Mouse (Mus musculus): Measurements from ENCODE around the gene Srgap3. TPM values are rescaled to one million over a fixed set of nuclear protein-coding genes. Genes with fewer than 3 reads are reported as not detected.
A peak's percentile ranks its signal among the peaks of the same experiment; 100 is the strongest.

Gene Srgap3
- polyA plus RNA-seq, 1 experiment, result 1.6 TPM

DNA sequence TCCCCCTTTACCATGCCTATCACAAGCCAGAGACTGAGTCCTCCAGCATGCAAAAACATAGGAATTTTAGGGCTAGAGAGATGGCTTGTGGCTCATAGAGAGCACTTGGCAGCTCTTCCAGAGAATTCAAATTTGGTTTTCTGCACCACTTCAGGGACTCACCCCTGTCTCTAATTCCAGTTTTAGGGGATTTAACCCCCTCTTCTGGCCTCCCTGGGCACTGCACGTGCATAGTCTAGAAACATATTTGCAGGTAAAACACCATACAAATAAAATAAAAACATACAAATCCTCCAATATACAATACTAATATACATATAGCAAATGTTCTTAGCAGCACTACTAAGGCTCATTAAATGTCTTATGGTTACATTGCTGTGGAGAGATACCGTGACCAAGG is 4.2 kb upstream of the Srgap3 start:
- TF ChIP-seq CTCF (IDR thresholded peaks at IDR 0.05; ENCODE audit: insufficient read depth, low read length) (no peak), POLR2A (IDR thresholded peaks at IDR 0.05; ENCODE audit: borderline replicate concordance, extremely low read depth, low read depth, low read length) (no peak)
- no peaks in the 10 kb centered on the region for H3K4me1 ChIP-seq (ENCODE audit: control insufficient read depth, insufficient read depth, low read length)
- no peak overlapping the region for H3K4me3 ChIP-seq (replicated peaks; ENCODE audit: extremely low read depth, low read depth, low read length)
- no peak for DNase-seq
- 88% methylated on average over 2 of the region's 2 CpGs for WGBS

DNA sequence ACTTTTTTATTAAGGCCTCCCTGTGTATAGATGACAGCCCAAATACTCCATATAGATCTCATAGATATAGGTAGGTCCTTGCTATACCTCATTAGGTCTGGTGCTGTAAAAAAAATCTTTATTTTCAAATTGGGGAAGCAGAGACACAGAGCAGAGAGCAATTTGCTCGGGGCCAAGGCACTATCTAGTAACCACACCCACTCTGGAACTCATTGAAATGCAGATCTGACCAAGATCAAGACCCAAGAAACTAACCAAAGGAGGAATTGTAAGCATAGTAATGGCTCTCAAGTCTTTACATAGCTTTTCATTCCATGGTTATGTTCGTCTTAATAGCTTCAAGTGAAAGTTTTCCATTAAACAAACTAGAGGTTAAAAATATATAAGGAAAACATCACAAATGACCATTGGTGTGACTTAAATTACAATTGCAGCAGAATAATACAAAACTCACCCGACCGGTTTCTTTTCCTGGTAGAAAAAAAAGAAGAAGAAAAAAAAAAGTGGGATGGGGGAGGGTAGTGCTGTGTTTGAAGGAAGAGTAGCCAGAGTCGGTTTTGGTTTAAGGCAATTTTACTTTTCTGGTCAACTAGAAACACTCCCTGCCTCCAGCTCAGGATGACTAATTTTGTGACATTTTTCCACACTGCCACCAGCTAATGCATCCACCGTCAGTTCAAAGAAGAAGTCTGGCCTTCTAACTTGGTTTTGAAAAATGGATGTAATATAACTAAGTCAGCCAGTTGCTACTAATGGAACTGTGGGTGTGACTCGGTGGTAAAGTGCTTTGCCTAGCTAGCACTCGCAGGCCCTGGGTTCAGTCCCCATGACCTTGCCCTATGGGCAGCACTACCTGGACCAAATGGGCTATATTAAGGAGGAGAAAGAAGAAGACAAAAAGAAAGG is 3.4 kb upstream of the Srgap3 start:
- DNase-seq, result no peak
- Histone ChIP-seq H3K4me1 (ENCODE audit: control insufficient read depth, insufficient read depth, low read length) (no peaks in the 10 kb centered on the region), H3K4me3 (replicated peaks; ENCODE audit: extremely low read depth, low read depth, low read length) (no peak overlapping the region)
- WGBS, result 53% methylated on average over 8 of the region's 8 CpGs
- no peak for TF ChIP-seq POLR2A (IDR thresholded peaks at IDR 0.05; ENCODE audit: borderline replicate concordance, extremely low read depth, low read depth, low read length)
- no peak for TF ChIP-seq CTCF (IDR thresholded peaks at IDR 0.05; ENCODE audit: insufficient read depth, low read length)

DNA sequence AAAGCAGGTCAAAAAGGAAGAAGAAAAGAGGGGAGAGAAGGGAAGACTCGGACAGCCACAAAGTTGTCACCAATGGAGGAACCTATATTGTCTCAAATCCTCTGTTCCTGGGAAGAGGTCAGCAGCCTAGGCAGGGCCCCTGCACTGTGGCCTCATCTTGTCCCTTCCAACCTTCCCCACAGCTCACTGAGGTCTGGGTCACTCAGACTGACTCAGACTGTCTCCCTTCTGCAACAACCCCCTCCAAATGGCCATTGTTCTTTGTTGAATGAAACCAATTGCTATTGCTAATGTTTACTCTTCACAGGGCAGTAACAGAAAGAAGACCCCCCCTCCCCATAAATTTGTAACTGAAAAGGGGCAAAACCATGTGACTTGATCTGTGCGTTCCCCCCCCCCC is 2.2 kb upstream of the Srgap3 start:
- Histone ChIP-seq H3K4me1 (ENCODE audit: control insufficient read depth, insufficient read depth, low read length) (no peaks in the 10 kb centered on the region; the same call in 1 of the 2 replicates), H3K4me3 (replicated peaks; ENCODE audit: extremely low read depth, low read depth, low read length) (no peak overlapping the region)
- TF ChIP-seq POLR2A (IDR thresholded peaks at IDR 0.05; ENCODE audit: borderline replicate concordance, extremely low read depth, low read depth, low read length) (no peak), CTCF (IDR thresholded peaks at IDR 0.05; ENCODE audit: insufficient read depth, low read length) (no peak)
- 80% methylated on average over 2 of the region's 2 CpGs for WGBS
- DNase-seq, result no peak

- 81% methylated on average over 2 of the region's 2 CpGs for WGBS
Measured at GRCm38 (mm10) chr6:112948416-112948815, 1.4 kb upstream of the Srgap3 start.

DNA sequence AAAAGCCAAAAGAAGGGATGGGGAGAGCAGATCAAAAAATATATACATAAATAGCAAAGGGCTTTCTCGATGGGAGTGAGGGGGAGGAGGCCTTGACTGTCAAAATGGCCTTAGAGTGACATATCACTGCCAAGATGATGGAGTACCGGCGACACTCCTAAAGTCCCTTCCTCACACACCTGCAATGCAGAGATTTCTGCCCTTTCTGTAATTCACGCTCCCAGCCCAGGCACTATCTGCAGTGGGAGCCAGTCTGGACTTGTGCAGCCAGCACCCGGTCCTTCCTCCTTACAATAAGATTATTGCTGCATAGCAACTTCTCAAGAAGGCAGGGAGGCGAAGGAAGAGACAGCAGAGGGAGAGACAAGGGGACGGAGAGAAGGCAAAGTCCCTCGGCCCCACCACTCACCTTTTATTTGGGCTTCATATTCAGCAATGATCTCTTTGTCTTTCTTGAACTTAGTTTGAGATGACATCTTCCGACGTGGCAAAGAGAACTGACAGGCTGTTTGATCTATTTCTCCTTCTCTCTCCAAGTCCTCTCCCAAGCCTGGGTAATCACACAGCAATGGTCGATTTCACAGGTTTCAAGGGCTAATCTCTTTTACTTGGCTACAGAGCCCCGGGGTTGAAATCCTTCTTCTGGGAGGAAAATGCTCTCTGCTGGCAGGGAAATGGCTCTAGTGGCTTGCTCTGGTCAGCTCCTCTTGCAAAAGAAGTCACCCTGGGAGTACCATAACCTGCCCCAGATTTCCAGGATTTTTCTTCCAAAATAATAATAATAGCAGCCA is 850 bp downstream of the Srgap3 start:
- TF ChIP-seq POLR2A (IDR thresholded peaks at IDR 0.05; ENCODE audit: borderline replicate concordance, extremely low read depth, low read depth, low read length), result no peak
- TF ChIP-seq CTCF (IDR thresholded peaks at IDR 0.05; ENCODE audit: insufficient read depth, low read length), result no peak
- WGBS, result 19% methylated on average over 12 of the region's 12 CpGs
- no peak for DNase-seq
- H3K4me3 ChIP-seq (replicated peaks; ENCODE audit: extremely low read depth, low read depth, low read length), result peak overlapping the region; percentile 67
- H3K4me1 ChIP-seq (ENCODE audit: control insufficient read depth, insufficient read depth, low read length), result no peaks in the 10 kb centered on the region; the same call in 1 of the 2 replicates

More at GRCm38 (mm10) chr6:112948416-112948815, 1.4 kb upstream of the Srgap3 start:
- TF ChIP-seq POLR2A (IDR thresholded peaks at IDR 0.05; ENCODE audit: borderline replicate concordance, extremely low read depth, low read depth, low read length) (no peak), CTCF (IDR thresholded peaks at IDR 0.05; ENCODE audit: insufficient read depth, low read length) (no peak)
- no peaks in the 10 kb centered on the region; the same call in 1 of the 2 replicates for H3K4me1 ChIP-seq (ENCODE audit: control insufficient read depth, insufficient read depth, low read length)
- DNase-seq, result no peak
- no peak overlapping the region for H3K4me3 ChIP-seq (replicated peaks; ENCODE audit: extremely low read depth, low read depth, low read length)

DNA sequence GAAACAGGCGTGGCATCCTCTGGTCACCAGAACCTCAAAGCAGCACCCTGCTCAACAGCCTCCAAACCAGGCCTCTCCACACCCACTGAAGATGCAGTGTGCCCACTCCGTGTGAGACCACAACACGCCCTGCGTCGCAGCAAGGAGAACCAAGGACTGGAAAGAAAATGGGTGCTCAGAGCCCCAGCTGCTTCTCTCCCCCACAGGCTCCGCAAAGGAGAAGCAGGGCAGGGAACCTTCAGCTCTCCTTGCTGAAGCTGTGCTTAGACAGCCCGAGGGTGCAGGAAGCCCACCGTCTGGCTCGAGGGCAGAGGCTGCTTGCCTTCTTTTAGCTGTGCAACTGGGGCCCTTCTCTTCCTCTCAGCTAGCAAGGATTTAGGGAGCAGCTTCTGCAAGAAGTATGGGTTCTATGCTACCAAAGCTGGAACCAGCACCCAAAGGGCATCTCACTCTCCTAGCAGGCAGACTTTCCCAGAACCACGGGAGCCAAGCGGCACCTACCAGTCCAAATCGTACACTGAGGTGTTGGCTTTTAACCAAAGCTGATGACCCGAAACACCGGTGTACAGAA is 1.8 kb downstream of the Srgap3 start:
- Histone ChIP-seq H3K4me1 (ENCODE audit: control insufficient read depth, insufficient read depth, low read length) (no peaks in the 10 kb centered on the region; the same call in 1 of the 2 replicates), H3K4me3 (replicated peaks; ENCODE audit: extremely low read depth, low read depth, low read length) (peak overlapping the region; percentile 10)
- TF ChIP-seq CTCF (IDR thresholded peaks at IDR 0.05; ENCODE audit: insufficient read depth, low read length) (no peak), POLR2A (IDR thresholded peaks at IDR 0.05; ENCODE audit: borderline replicate concordance, extremely low read depth, low read depth, low read length) (no peak)
- DNase-seq, result no peak
- WGBS, result 44% methylated on average over 14 of the region's 14 CpGs

DNA sequence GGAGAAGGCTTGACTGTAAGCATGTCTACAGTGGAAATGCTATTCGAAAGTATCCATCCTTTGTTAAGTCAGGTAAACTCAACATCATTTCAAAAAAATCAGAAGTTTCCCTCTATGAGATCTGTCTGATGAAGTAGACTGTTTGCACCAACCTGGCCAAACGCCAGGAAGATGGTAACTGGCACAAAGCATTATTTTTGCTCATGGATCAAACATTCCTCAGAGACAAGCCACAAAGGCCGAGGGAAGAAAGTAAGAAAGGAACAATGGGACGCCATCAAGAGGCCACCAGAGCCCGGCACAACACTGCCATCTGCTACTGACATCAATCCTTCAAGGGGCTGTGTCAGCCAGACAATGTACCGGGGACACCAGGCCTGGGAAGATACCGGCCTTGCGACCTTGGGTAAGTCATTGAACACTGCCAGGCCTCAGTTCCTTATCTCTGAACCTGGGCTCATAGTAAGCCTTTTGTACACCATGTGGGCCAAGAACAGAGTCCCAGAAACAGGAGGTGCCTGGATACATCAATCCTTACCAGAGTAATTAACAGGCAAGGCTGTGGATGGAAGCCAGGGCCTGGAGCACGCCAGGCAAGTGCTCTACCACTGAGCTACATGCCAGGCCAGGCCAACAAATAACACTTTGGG is 3.3 kb downstream of the Srgap3 start:
- H3K4me1 ChIP-seq (ENCODE audit: control insufficient read depth, insufficient read depth, low read length), result no peaks in the 10 kb centered on the region; the same call in 1 of the 2 replicates
- H3K4me3 ChIP-seq (replicated peaks; ENCODE audit: extremely low read depth, low read depth, low read length), result no peak overlapping the region
- DNase-seq, result no peak
- TF ChIP-seq POLR2A (IDR thresholded peaks at IDR 0.05; ENCODE audit: borderline replicate concordance, extremely low read depth, low read depth, low read length) (no peak), CTCF (IDR thresholded peaks at IDR 0.05; ENCODE audit: insufficient read depth, low read length) (no peak)
- WGBS, result 77% methylated on average over 9 of the region's 9 CpGs

DNA sequence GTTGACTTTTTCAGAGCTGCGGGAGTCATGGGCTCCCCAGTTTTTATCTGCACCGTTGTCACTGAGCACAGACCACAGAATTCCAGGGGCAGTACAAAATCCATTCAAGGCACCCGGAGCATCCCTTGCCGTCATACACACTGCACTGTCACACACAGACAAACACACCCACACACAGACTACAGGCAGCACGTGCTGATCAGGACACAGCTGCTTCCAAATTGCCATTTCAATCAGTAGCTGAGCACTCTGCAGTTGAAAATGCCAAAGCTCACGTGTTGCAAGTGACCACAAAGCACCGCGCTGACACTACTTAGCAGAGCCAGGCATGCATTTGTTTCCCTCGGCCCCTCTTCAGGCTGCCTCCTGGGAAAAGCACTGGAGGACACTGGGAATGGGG is 7.8 kb downstream of the Srgap3 start:
- 86% methylated on average over 9 of the region's 9 CpGs for WGBS

GRCm38 (mm10) chr6:112937791-112938190 is 9.3 kb downstream of the Srgap3 start:
- Histone ChIP-seq H3K4me1 (ENCODE audit: control insufficient read depth, insufficient read depth, low read length) (no peaks in the 10 kb centered on the region), H3K4me3 (replicated peaks; ENCODE audit: extremely low read depth, low read depth, low read length) (no peak overlapping the region)
- no peak for DNase-seq
- TF ChIP-seq CTCF (IDR thresholded peaks at IDR 0.05; ENCODE audit: insufficient read depth, low read length), result no peak
- no peak for TF ChIP-seq POLR2A (IDR thresholded peaks at IDR 0.05; ENCODE audit: borderline replicate concordance, extremely low read depth, low read depth, low read length)
- WGBS, result 92% methylated on average over 2 of the region's 2 CpGs

More for the DNA sequence above, 7.8 kb downstream of the Srgap3 start:
- no peak for DNase-seq
- Histone ChIP-seq H3K4me3 (replicated peaks; ENCODE audit: extremely low read depth, low read depth, low read length) (no peak overlapping the region), H3K4me1 (ENCODE audit: control insufficient read depth, insufficient read depth, low read length) (no peaks in the 10 kb centered on the region)
- TF ChIP-seq POLR2A (IDR thresholded peaks at IDR 0.05; ENCODE audit: borderline replicate concordance, extremely low read depth, low read depth, low read length), result no peak
- no peak for TF ChIP-seq CTCF (IDR thresholded peaks at IDR 0.05; ENCODE audit: insufficient read depth, low read length)
